Mouse (Mus musculus): ENCODE results near the gene Fscn1. TPM values are rescaled to one million over a fixed set of nuclear protein-coding genes. Genes with fewer than 3 reads are reported as not detected.
A peak's percentile ranks its signal among the peaks of the same experiment; 100 is the strongest.

Gene Fscn1
- polyA plus RNA-seq (2012; rRNA removed): 21.1 and 25.3 TPM in 2 replicates
- polyA plus RNA-seq (2014; fragmentation: Nextera tagmentation; extraction: Ambion mirVana): 19.3 and 21.4 TPM in 2 replicates

DNA sequence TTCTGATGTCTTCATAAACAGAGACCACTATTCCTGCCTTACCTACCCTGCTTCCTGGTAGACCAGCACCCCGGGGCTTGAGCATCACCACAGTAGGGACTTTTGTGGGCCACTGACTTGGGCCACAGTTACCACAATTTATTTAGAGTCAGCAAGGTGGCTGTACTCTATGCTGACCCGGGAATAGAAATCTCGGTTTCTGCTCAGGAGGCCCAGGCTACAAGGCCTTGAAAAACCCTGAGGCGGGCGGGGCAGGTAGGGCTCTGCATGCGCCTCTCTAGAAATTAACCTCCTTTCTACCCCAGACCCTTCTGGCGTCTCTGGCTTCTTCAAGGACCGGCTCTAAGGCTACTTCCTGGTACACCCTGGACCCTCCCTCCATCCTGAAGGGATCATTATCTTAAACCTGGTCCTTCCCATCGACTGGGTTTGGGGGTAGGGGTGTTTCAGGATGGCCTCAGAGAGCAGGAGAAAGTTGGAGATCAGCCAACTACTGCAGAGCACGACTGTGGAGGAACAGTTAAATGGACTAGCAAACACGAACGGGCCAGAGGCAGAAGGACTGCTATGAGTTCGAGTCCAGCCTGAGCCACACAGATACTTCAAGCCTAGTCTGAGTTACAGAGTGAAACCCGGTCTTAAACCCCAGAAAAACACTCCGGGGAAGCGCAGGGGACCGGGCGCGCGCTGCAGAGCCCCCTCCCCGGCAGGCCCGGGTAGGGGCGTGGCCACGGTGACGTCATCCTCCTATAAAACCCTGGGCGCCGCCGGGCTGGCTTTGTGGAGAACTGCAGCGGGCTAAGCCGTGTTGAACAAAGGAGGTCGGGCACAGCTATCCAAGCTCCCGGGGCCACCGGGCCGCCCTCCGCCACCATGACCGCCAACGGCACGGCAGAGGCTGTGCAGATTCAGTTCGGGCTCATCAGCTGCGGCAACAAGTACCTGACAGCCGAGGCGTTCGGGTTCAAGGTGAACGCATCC lies at the start of gene Fscn1:
Gene Fscn1, plus strand, starts transcription at position 768 of the 981 bp plus-strand sequence.
- 11% methylated on average over 44 of the region's 44 CpGs for WGBS (ENCODE audit: insufficient replicate concordance)
- Histone ChIP-seq H3K4me3 (ENCODE audit: insufficient read depth in 1 of 2, low read depth in 2 of 2, low read length in 2 of 2) (peak within 1 kb of the TSS; percentile 47 to 56), H3K4me1 (replicated peaks; ENCODE audit: control insufficient read depth in 2 of 2, insufficient read depth in 2 of 2, low read length in 1 of 2) (peaks cover 0 to 2% of the 10 kb centered on the region in 2 experiments; a peak in 1 of 4 replicates), H3K36me3 (replicated peaks; ENCODE audit: control insufficient read depth, insufficient read depth, low read depth) (no peaks in the 10 kb centered on the region), H3K27ac (no peak within 1 kb of the TSS), H3K4me2 (ENCODE audit: low read depth) (peak within 1 kb of the TSS; percentile 57), H3K27me3 (ENCODE audit: control insufficient read depth, insufficient read depth, low read length) (peaks cover 45% of the 10 kb centered on the region), H3K9ac (replicated peaks) (peak within 1 kb of the TSS; percentile 27; the same call in 1 of the 2 replicates), H3K9me3 (ENCODE audit: control insufficient read depth, low read length) (no peaks in the 10 kb centered on the region)
- DNase-seq (ENCODE audit: low read depth in 3 of 3, low spot score in 3 of 3): no peak
- no peak for ATAC-seq (ENCODE audit: insufficient read depth)
- TF ChIP-seq CTCF (IDR thresholded peaks at IDR 0.05; ENCODE audit: low read depth): no peak
- no peak for TF ChIP-seq EP300 (IDR thresholded peaks at IDR 0.05; ENCODE audit: low read depth)

DNA sequence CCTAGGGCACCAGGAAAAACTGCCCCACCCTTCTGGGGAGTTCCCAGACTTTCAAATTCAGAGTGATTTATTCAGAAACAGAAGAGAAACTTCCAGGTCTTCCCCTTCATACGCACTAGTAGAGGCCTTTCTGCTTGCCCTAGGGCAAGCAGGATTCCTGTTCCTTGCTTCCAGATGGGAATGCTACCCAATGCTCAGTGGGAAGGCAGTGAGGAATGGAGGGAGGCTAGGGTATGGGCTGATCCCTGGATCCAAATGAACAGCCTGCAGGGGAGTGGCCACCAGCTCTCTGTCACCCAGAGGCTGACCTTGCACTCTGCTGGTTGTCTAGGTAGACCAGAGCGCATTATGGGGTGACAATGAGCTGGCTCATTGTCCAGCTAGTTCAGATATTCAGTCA lies 48.5 kb upstream of the Fscn1 start:
- Histone ChIP-seq H3K27ac (no peak overlapping the region), H3K9ac (replicated peaks) (no peak overlapping the region), H3K4me1 (replicated peaks; ENCODE audit: control insufficient read depth in 2 of 2, insufficient read depth in 2 of 2, low read length in 1 of 2) (peaks cover 40 to 49% of the 10 kb centered on the region in 2 experiments)

DNA sequence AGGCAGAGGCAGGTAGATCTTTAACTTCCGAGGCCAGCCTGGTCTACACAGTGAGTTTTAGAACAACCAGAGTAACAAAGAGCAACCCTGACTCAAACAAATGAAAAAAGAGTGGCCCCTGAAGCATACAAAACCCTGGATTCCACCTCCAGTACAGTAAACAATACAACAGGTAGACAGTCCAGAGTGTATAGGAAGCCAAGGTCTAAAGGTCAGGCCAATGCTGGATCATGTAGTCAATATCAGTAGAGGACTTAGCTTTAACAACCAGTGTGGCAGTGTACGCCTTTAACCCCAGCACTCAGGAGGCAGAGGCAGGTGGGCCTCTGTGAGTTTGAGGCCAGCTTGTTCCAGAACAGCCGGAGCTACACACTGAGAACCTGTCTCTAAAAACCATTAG lies 47.8 kb upstream of the Fscn1 start:
- no peak overlapping the region for H3K4me2 ChIP-seq (ENCODE audit: low read depth)
- no peak overlapping the region for H3K4me3 ChIP-seq (ENCODE audit: insufficient read depth in 1 of 2, low read depth in 2 of 2, low read length in 2 of 2)
- no peaks in the 10 kb centered on the region for H3K27me3 ChIP-seq (ENCODE audit: control insufficient read depth, insufficient read depth, low read length)
- WGBS (ENCODE audit: insufficient replicate concordance): 60% methylated on average over 3 of the region's 3 CpGs
- no peaks in the 10 kb centered on the region for H3K9me3 ChIP-seq (ENCODE audit: control insufficient read depth, low read length)
- no peak overlapping the region for H3K9ac ChIP-seq (replicated peaks)
- H3K4me1 ChIP-seq (replicated peaks; ENCODE audit: control insufficient read depth in 2 of 2, insufficient read depth in 2 of 2, low read length in 1 of 2): peaks cover 35 to 44% of the 10 kb centered on the region in 2 experiments
- no peaks in the 10 kb centered on the region for H3K36me3 ChIP-seq (replicated peaks; ENCODE audit: control insufficient read depth, insufficient read depth, low read depth)
- DNase-seq (ENCODE audit: low read depth in 3 of 3, low spot score in 3 of 3) (no peak), ATAC-seq (ENCODE audit: insufficient read depth) (peak; percentile 27; the same call in 1 of the 2 replicates)
- H3K27ac ChIP-seq: peak overlapping the region; percentile 25; the same call in 1 of the 2 replicates
- no peak for TF ChIP-seq CTCF (IDR thresholded peaks at IDR 0.05; ENCODE audit: low read depth)
- no peak for TF ChIP-seq EP300 (IDR thresholded peaks at IDR 0.05; ENCODE audit: low read depth)

More for the DNA sequence above, 48.5 kb upstream of the Fscn1 start:
- Histone ChIP-seq H3K27me3 (ENCODE audit: control insufficient read depth, insufficient read depth, low read length) (no peaks in the 10 kb centered on the region), H3K4me2 (ENCODE audit: low read depth) (no peak overlapping the region), H3K36me3 (replicated peaks; ENCODE audit: control insufficient read depth, insufficient read depth, low read depth) (no peaks in the 10 kb centered on the region), H3K9me3 (ENCODE audit: control insufficient read depth, low read length) (no peaks in the 10 kb centered on the region), H3K4me3 (ENCODE audit: insufficient read depth in 1 of 2, low read depth in 2 of 2, low read length in 2 of 2) (no peak overlapping the region)
- no peak for TF ChIP-seq EP300 (IDR thresholded peaks at IDR 0.05; ENCODE audit: low read depth)
- TF ChIP-seq CTCF (IDR thresholded peaks at IDR 0.05; ENCODE audit: low read depth): no peak
- 79% methylated on average over 2 of the region's 2 CpGs for WGBS (ENCODE audit: insufficient replicate concordance)
- no peak for ATAC-seq (ENCODE audit: insufficient read depth)
- DNase-seq (ENCODE audit: low read depth in 3 of 3, low spot score in 3 of 3): no peak

DNA sequence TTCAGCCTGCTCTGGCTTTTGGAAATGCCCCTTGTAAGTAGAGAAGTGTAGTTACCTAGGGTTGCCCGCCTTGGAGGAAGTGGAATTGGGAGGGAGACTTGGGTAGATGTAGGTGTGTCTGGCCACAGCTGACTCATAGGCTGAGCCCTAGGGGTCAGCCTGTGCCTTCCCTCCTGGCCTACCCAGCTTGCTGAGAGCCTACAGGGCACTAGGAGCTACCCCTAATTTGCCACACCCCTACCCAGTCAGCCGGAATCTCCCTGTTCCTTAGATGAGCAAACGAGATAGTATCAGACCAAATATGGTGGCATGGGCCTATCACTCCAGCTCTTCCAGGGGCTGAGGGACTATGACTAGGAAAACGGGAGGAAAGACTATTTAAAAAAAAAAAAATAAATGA lies 47.4 kb upstream of the Fscn1 start:
- peak overlapping the region; percentile 25 for H3K27ac ChIP-seq
- WGBS (ENCODE audit: insufficient replicate concordance): 47% methylated on average over 4 of the region's 4 CpGs

DNA sequence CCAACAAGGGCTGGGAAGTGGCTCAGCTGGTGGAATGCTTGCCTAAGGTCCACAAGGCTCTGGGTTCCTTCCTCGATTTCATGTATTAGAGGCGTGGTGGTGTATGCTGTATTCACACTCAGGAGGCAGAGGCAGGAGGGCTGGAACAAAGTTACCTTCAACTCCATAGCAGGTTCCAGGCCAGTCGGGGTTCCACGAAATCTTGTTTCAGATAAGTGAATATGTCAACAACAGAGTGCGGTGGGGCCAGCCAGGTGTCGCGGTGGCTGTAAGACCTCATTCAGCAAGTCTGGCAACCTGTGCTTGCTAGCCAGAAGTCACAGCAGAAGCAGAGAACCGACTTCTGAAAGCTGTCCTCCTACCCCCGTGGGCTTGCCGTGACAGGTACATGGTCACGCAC lies 44.9 kb upstream of the Fscn1 start:
- DNase-seq (ENCODE audit: low read depth in 3 of 3, low spot score in 3 of 3) (no peak), ATAC-seq (ENCODE audit: insufficient read depth) (no peak)
- Histone ChIP-seq H3K4me2 (ENCODE audit: low read depth) (no peak overlapping the region), H3K36me3 (replicated peaks; ENCODE audit: control insufficient read depth, insufficient read depth, low read depth) (no peaks in the 10 kb centered on the region), H3K27me3 (ENCODE audit: control insufficient read depth, insufficient read depth, low read length) (no peaks in the 10 kb centered on the region), H3K9ac (replicated peaks) (no peak overlapping the region), H3K4me1 (replicated peaks; ENCODE audit: control insufficient read depth in 2 of 2, insufficient read depth in 2 of 2, low read length in 1 of 2) (peaks cover 16 to 26% of the 10 kb centered on the region in 2 experiments), H3K9me3 (ENCODE audit: control insufficient read depth, low read length) (no peaks in the 10 kb centered on the region), H3K27ac (no peak overlapping the region), H3K4me3 (ENCODE audit: insufficient read depth in 1 of 2, low read depth in 2 of 2, low read length in 2 of 2) (no peak overlapping the region)
- 70% methylated on average over 11 of the region's 11 CpGs for WGBS (ENCODE audit: insufficient replicate concordance)
- no peak for TF ChIP-seq EP300 (IDR thresholded peaks at IDR 0.05; ENCODE audit: low read depth)

More for the DNA sequence above, 47.4 kb upstream of the Fscn1 start:
- TF ChIP-seq CTCF (IDR thresholded peaks at IDR 0.05; ENCODE audit: low read depth) (no peak), EP300 (IDR thresholded peaks at IDR 0.05; ENCODE audit: low read depth) (no peak)
- Histone ChIP-seq H3K4me3 (ENCODE audit: insufficient read depth in 1 of 2, low read depth in 2 of 2, low read length in 2 of 2) (no peak overlapping the region), H3K4me1 (replicated peaks; ENCODE audit: control insufficient read depth in 2 of 2, insufficient read depth in 2 of 2, low read length in 1 of 2) (peaks cover 31 to 40% of the 10 kb centered on the region in 2 experiments), H3K27me3 (ENCODE audit: control insufficient read depth, insufficient read depth, low read length) (no peaks in the 10 kb centered on the region), H3K4me2 (ENCODE audit: low read depth) (no peak overlapping the region), H3K9me3 (ENCODE audit: control insufficient read depth, low read length) (no peaks in the 10 kb centered on the region), H3K9ac (replicated peaks) (no peak overlapping the region), H3K36me3 (replicated peaks; ENCODE audit: control insufficient read depth, insufficient read depth, low read depth) (no peaks in the 10 kb centered on the region)
- DNase-seq (ENCODE audit: low read depth in 3 of 3, low spot score in 3 of 3) (no peak), ATAC-seq (ENCODE audit: insufficient read depth) (no peak)

Data from liver, embryonic 14.5 days (tissue).